Mouse (Mus musculus): ENCODE measurements around the gene Fam178b.
A peak's percentile ranks its signal among the peaks of the same experiment; 100 is the strongest.
"Not testable (repeated sequence)": the region's sequence is repeated elsewhere in the genome, so short reads cannot be mapped to it uniquely, and the experiment has no call there.

Gene Fam178b

DNA sequence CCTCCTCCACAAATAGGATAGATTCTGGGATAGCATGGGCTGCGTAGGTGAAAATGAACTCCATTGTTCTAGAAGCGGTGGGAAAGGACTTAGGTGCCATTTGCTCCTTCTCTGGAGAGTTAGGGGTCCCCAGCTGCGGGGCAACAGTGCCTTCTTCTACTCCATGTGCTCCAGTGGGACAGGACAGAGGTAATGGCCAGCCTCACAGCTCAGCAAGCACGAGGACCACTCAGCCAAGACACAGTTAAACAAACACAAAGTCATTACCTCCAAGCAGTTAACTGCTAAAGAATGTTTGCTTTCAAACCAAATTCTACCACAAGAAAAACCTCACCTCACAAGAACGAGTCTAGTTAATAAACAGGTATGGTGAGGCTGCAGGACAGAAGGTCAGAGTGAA lies 57.5 kb downstream of the Fam178b start:
- DNase-seq, result no peak

DNA sequence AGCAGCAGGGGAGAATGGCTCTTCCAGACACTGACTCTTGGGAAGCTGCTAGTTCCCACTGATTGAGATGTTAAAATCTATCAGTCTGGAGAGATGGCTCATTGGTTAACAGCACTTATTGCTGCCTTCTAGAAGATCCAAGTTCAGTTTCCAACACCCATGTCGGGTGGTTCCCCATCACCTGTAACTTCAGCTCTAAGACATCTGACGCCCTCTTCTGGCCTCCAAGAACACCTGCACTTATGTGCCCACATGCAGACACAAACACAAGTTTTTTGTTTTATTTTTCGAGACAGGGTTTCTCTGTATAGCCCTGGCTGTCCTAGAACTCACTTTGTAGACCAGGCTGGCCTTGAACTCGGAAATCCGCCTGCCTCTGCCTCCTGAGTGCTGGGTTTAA lies 67.0 kb downstream of the Fam178b start:
- not testable (repeated sequence) for DNase-seq

GRCm38 (mm10) chr1:36615188-36615587 lies 67.8 kb downstream of the Fam178b start:
- no peak for DNase-seq

DNA sequence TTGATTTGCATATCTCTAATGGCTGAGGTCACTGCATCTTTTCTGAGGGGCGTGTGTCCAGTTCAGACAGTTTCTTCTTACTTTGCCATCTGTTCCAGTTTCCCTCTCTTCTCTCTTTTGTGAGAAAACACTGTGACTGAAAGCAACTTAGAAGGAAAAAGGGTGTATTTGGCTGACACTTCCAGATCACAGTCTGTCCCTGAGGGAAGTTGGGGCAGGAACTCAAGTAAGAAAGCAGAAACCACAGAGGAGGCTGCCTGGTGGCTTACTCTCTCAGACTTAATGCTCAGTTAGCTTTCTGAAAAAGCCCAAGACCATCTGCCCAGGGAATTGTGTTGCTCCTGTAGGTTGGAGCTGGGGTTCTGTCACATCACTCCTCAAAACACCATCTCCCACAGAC lies 68.4 kb downstream of the Fam178b start:
- DNase-seq, result no peak

DNA sequence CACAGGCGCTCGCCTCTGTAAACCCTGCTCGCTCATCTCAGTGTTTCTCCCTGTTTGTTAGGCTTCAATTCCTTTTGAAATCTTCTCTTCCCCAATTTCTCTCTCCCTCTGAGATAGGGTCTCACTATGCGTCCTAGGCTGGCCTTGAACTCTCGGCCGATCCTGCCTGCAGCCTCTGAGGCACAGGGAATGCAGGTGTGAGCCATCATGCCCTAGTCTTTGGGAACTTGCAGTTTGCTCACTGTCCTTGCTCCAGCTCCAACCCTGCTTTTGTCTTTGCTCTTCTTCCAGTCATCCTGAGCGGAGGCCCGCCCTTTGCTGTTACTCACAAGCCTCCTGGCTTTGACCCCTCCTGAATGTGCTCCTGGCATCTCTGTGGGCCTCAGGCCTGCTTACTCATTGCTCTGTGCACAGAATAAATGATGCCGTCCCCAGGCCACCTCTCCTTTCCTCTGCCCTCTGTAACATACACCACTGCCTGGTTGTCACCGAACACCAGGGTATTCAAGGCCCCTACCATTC lies 69.5 kb downstream of the Fam178b start:
- no peak for DNase-seq

DNA sequence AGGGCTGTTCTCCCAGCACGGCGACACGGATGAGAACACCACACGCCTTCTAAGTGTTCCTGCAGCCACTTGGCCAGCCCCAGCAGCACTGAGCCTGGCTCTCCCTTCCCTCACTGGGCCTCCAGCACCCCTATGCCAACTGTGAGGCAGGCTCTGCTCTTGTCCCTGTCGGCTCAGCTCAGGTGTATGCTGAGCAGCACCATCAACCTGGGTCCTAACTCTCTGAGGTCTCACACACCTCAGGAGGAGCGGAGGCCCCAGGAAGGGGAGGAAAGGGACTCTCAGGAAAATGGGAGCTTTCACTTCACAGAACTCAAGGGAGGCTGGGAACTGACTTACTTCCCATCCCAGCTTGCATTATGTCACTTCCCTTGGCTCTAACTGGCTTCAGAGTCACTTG lies 70.6 kb downstream of the Fam178b start:
- no peak for DNase-seq

DNA sequence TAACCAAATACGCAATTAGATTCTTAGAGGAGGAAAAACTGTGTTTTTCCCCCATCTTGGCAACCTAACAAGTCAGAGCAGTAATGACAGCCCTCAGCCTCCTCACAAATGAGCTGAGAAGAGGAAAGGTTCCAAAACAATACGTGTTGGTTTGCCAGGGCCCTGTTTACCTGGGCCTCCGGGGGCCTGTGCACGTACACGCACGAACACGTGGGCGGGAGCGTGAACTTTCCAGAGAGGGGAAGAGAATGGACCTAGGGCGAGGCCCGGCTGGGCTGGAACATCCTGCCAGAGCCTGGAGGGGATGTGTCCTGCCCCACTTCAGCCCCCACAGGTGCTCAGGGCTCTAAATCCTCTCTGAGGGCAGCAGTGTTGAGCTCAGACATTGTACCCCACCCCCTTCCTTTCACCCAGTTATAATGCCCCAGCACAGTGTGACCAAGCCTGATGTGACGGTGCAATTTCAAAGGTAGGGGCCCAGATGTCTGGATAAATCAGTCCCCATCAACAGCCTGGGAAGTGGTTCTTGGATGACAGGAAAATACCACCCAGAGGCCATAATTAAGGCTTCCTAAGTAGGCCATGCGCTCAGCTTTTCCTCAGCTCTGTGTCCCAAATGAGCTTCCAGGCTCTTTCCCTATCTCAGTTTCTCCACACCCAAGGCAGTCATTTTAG lies 71.4 kb downstream of the Fam178b start:
- no peak for DNase-seq

DNA sequence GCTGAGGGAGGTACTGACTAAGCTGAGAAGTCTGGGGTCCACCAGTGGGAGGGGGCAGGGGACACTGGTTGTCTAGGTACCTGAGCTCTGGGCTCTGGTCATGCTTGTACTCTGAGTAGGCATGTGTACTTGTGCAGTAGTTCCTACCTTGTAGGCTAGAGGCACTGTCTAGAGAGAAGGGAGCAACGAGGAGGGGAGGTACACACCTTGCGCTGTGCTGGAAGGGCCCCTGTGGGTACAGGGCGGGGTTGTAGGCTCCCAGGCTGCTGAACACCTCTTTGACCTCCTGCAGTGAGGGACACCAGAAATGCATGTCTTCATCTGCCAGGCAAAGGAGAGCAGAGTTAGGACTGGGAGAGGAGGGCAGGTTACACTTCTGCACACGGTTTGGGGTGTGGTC lies 74.8 kb downstream of the Fam178b start:
- no peak for DNase-seq

- DNase-seq, result no peak
Observed at GRCm38 (mm10) chr1:36606951-36607350, 76.0 kb downstream of the Fam178b start.

- no peak for DNase-seq
Observed at GRCm38 (mm10) chr1:36604254-36605156, 78.5 kb downstream of the Fam178b start.

DNA sequence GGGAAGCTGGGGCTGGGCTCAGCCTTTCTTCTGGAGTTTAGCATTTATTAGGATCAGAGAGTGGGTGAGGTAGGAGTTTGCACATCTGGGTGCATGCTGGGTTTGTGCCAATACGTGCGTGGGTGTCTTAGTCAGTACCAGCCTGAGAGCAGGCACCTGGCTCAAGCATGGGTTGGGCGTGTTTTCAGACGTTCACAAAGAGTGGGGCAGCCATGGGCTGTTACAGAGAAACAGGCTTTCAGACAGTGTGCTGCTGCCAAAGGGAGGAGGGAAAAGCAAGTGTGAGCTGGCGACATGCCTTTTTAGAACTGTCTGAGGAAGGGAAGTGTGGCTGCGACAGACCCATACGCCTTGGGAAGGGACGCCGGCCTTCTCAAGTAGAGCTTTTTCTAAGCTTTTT lies 79.6 kb downstream of the Fam178b start:
- peak; percentile 56 for DNase-seq

GRCm38 (mm10) chr1:36602271-36602670 lies 80.7 kb downstream of the Fam178b start:
- no peak for DNase-seq

DNA sequence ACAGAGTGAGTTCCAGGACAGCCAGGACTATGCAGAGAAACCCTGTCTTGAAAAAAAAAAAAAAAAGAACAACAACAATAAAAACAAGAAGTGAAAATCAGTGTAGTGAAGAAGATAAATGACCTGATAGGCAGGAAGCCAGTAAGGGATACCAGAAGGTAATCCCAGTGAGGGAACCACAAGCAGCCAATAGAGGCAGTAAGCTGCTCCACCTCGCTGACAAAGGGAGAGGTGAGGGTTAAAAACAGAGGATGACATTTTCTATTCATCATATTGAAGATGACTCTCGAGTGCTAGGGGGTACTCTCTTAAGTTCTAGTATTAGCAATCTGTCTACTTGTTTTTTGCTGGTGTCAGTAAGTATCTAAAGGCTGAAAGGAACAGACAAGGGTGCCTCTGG lies 84.6 kb downstream of the Fam178b start:
- no peak for DNase-seq

DNA sequence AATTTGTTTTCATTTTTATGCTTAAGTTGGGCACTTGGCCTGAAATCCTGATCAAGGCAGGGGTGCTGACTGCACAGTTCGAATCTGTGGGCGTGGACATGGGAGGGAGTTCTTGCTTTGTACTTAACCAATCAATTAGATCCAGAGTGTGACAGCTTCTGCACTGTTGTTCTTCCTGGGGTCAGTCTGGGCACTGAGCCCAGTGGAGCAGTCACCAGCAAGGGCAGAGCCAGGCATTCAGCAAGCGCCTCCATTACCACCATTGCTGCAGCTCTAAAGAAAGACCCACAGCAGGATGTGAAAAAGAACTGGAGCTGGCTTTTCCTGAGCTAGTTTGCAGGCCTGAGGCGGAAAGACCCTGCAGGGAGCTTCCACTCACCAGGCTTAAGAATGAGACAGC lies 86.9 kb downstream of the Fam178b start:
- peak; percentile 72 to 73 for DNase-seq

GRCm38 (mm10) chr1:36595167-36595931 lies 87.6 kb downstream of the Fam178b start:
- no peak for DNase-seq

DNA sequence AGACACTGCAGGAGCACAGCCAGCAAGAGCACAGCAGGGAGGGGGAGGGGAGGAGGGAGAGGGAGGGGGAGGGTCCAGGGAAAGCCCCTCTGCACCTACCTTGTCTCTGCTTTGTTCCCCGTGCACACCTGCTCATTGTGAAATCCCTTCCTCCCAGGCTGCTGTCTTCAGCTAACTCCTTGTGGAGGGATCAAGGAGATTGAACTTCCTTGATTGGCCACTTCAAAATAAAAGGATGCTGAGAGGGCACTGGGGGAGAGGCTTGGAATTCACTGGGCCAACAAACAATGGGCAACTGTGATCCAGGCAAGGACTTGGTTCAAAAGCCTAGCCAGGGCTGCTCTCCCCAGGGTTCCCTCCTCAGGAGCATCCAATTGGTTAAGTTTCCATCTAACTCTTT lies 89.9 kb downstream of the Fam178b start:
- no peak for DNase-seq

- DNase-seq, result no peak
Observed at GRCm38 (mm10) chr1:36591408-36591807, 91.6 kb downstream of the Fam178b start.

- no peak for DNase-seq
Observed at GRCm38 (mm10) chr1:36590664-36591063, 92.3 kb downstream of the Fam178b start.

GRCm38 (mm10) chr1:36589486-36589885 lies 93.5 kb downstream of the Fam178b start:
- peak; percentile 60 for DNase-seq

DNA sequence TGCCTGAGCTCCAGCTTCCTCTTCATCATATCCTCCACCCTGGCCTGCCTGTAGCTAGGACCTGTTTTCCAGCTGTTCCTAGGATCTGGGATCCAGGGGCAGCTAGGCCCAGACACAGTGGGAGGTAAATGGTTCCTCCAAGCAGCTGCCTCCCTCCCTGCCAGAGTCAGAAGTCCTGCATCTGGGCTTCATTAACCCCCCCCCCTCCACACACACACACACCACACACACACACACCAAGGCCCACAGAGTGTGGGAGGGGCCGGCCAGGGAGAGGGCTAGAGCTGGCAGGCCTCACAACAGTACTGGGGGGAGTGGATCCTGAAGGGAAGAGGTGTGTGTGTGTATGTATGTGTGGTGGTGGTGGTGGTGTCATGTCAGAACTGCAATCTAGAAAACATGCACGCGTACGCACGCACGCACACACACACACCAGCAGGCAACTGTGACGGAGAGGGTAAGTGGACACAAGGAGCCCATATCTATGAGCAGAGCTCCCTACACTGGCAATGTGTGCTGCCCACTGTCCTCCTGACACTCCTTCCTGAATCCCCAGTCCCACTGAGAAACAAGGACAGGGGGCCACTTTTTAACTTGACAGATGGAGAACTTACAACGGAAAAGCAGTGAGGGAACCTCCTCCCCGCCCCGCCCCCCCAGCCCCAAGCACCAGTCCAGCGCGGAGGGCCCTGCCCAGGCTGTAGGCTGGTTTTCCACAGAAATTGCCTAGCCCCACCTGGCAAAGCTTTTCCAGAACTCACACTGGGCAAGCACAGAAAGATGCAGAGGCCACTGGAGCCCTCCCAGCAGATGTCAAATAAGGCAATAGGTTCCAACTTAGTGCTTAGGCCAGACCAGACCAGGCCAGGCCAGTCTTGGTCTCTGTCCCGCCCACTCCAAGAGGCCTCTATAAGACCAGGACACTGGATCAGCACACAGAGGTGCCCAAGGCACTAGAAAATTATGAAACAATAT lies 94.2 kb downstream of the Fam178b start:
- peak in 1 of 2 experiments; percentile 27 for DNase-seq

DNA sequence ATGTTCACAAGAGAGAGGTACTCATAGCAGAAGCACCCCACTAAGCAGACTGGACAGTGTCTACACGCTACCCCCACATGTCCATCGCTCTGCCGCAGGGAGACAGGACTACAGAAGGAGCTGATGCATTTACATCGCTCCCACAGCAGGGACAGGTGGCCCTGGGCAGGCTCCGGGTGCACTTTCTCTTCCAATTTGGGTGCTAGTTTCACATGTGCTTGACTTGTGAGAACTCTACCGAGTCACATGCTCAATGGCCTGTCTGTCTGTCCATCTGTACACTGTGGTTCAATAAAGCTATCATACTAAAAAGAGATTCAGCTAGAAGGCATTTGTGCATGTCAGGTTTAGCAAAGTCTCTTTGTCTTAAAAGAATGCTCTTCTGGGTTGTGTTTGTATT lies 95.1 kb downstream of the Fam178b start:
- DNase-seq, result no peak

GRCm38 (mm10) chr1:36586288-36586687 lies 96.7 kb downstream of the Fam178b start:
- no peak for DNase-seq

Data from cerebellum, postnatal 14 days (tissue).